Mouse (Mus musculus) heart, postnatal 0 days (tissue): Measurements from ENCODE around the gene Chst5. TPM values are rescaled to one million over a fixed set of nuclear protein-coding genes. Genes with fewer than 3 reads are reported as not detected.
A peak's percentile ranks its signal among the peaks of the same experiment; 100 is the strongest.

ENCODE experiments used
- ATAC-seq: fragments of 200-750 bp; cut with Nextera tagmentation; 2 replicates; pipeline ENCODE4 v1.8.0; 2017; ENCODE audit warnings: low read depth, moderate number of reproducible peaks, moderate library complexity; ENCODE audit not compliant: insufficient read depth
- DNase-seq: peaks from one replicate; pipeline ENCODE4 v3.0.0-alpha.2; 2016; ENCODE audit warnings: low spot score
- H3K27ac ChIP-seq: fragments of 300-500 bp; sonication (generic); 2 replicates; pipeline ENCODE4 v1.5.1; 2014; ENCODE audit warnings: low read depth, mild to moderate bottlenecking
- H3K27me3 ChIP-seq: fragments of 300-500 bp; sonication (generic); 2 replicates; pipeline ENCODE4 v1.6.1; 2014; ENCODE audit warnings: low read length, mixed read lengths; ENCODE audit not compliant: control insufficient read depth, insufficient read depth
- H3K36me3 ChIP-seq: fragments of 300-500 bp; sonication (generic); replicated peaks from 2 replicates; pipeline ENCODE4 v1.6.1; 2014; ENCODE audit warnings: low read length, mixed read lengths; ENCODE audit not compliant: control insufficient read depth, insufficient read depth
- H3K4me1 ChIP-seq: fragments of 300-500 bp; sonication (generic); 2 replicates; pipeline ENCODE4 v1.6.1; 2014; ENCODE audit warnings: antibody characterized with exemption; ENCODE audit not compliant: control insufficient read depth, insufficient read depth
- H3K4me2 ChIP-seq: fragments of 300-500 bp; sonication (generic); 2 replicates; pipeline ENCODE4 v1.6.1; 2014; ENCODE audit warnings: low read depth, mild to moderate bottlenecking, low read length, moderate library complexity
- H3K4me3 ChIP-seq: fragments of 300-500 bp; sonication (generic); 2 replicates; pipeline ENCODE4 v1.5.1; 2014; ENCODE audit warnings: low read depth, low read length
- H3K9ac ChIP-seq: fragments of 300-500 bp; sonication (generic); replicated peaks from 2 replicates; pipeline ENCODE4 v1.6.1; 2014; ENCODE audit warnings: low read depth, low read length, mixed read lengths
- H3K9me3 ChIP-seq: fragments of 300-500 bp; sonication (generic); replicated peaks from 2 replicates; pipeline ENCODE4 v1.6.1; 2016; ENCODE audit warnings: low read length; ENCODE audit not compliant: control insufficient read depth
- CTCF ChIP-seq: IDR thresholded peaks from 2 replicates; pipeline ENCODE4 v1.5.1; 2016; ENCODE audit warnings: antibody characterized with exemption, control low read depth, low read depth
- EP300 ChIP-seq: IDR thresholded peaks from 2 replicates; pipeline ENCODE4 v1.6.1; 2016; ENCODE audit warnings: antibody characterized with exemption, low read depth
- WGBS: fragments of 180-500 bp; shearing (Covaris S2); extraction: QIAGEN DNeasy Blood & Tissue Kit; methylation state at CpG from one replicate; pipeline ENCODE4 v1.1.7; 2014; 5-methylcytosine and 5-hydroxymethylcytosine counted together
- polyA plus RNA-seq: library from polyadenylated mRNA; unstranded; fragments of >200 nt; fragmentation: Nextera tagmentation; extraction: Ambion mirVana; gene quantifications from 2 replicates; pipeline ENCODE4 v1.2.1, GENCODE M21; 2015
- total RNA-seq: library from RNA; depleted of rRNA; stranded (reverse); fragments of >200 nt; gene quantifications from 2 replicates; pipeline ENCODE4 v1.2.3, GENCODE M21; 2014; ENCODE audit warnings: low replicate concordance

Chst5 gene
- total and polyA plus RNA-seq, 2 experiments from 2014 or later = not detected

DNA sequence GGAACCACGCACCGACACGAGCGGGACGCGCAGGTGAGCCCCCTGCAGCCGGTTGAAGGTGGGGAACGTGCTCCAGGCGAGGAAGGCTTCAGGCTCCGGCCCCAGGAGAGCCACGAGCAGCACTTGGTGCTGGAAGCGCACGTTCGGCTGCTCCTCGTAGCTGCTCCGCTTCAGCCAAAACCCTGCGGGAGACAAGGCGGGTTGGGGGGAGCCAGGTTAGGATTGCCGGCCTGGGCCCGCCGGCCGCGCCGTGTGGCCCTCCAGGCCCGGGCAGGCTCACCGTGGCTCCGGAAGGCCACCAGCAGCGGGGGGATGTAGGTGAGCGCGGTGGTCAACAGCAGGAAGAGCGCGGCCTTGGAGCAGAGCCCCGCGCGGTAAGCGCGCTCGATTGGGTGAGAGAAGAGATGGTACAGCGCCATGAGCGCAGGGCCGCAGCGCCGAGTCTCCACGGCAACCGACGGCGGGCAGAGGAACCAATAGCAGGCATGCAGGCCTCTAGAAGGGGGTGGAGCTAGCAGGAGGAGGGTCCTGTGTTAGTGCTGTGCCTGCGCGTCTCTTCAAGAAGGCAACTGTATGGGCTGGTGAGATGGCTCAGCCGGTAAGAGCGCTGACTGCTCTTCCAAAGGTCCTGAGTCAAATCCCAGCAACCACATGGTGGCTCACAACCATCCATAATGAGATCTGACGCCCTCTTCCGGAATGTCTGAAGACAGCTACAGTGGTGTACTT lies 23.3 kb upstream of the Chst5 start, which contains the start of gene Tmem231:
TSS of gene Tmem231 (minus strand) at position 534 of the 729 bp plus-strand sequence.
- Histone ChIP-seq H3K4me3 (peak within 1 kb of the TSS; percentile 53), H3K4me2 (peak within 1 kb of the TSS; percentile 75), H3K9ac (peak within 1 kb of the TSS; percentile 31; the same call in 1 of the 2 replicates), H3K27ac (no peak within 1 kb of the TSS), H3K36me3 (no peaks in the 10 kb centered on the region), H3K4me1 (no peaks in the 10 kb centered on the region), H3K9me3 (no peaks in the 10 kb centered on the region), H3K27me3 (no peaks in the 10 kb centered on the region)
- TF ChIP-seq EP300 (no peak), CTCF (no peak)
- ATAC-seq (peak; percentile 99), DNase-seq (peak; percentile 84)
- WGBS = under 1% methylated on average over 51 of the region's 53 CpGs

DNA sequence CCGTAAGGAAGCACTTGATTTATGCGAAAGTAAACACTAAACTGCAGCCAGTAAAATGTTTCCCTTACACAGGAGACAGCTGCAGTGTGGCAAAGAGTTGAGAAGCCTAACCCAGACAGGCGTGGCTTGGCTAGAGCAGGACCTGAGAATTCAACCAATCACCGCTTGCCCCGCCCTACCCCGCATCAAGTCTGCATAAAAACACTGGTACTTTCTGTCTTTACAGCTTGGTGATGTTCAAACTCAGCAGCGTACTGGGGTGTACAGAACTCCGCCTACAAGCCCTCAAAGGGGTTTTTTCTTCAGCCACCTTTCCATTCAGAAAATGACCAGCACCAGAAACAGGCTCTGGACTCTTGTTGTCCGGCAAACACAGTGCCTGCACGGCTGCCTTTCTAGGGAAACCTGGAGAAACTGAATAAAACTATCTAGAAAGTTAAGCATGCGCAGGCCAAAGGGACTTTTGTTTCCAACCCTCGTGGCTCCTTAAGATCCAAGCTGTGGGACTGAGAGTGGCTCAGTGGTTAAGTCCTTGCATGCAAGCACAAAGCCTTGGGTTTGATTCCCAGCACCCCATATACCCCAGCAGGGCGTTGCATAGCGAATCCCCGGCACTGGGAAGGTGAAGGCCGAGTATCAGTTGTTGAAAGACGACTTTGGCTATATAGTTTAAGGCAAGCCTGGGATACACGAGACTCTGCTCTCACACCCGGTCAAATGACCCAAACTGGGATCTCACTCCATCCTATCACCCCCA lies 22.5 kb upstream of the Chst5 start:
- H3K36me3 ChIP-seq = no peaks in the 10 kb centered on the region
- no peaks in the 10 kb centered on the region for H3K9me3 ChIP-seq
- ATAC-seq (no peak), DNase-seq (peak; percentile 27)
- no peak overlapping the region for H3K27ac ChIP-seq
- peak overlapping the region; percentile 31; the same call in 1 of the 2 replicates for H3K9ac ChIP-seq
- H3K4me1 ChIP-seq = no peaks in the 10 kb centered on the region
- no peaks in the 10 kb centered on the region for H3K27me3 ChIP-seq
- peak overlapping the region; percentile 75 for H3K4me2 ChIP-seq
- 40% methylated on average over 19 of the region's 19 CpGs for WGBS
- peak overlapping the region; percentile 53 for H3K4me3 ChIP-seq
- TF ChIP-seq CTCF = no peak
- TF ChIP-seq EP300 = no peak

DNA sequence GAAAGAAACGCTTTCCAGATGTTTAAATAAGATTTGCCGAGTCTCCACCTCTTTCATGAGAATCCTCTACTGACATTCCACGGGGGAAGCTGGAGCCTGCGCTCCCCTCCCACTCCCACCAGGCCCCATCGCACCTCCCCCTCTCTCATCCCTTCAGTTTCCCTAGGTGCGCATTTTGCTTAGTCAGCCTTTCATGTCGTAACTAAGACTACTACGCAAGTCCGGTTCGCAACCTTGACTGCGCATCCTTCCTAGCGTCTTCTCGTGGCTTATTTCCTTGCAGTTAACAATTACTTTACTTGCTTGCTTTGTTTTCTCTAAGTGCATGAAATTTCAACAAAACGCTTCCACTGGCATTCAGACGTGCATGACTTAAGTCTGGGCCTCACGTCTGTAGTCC lies 21.5 kb upstream of the Chst5 start:
- TF ChIP-seq CTCF (no peak), EP300 (no peak)
- no peaks in the 10 kb centered on the region for H3K9me3 ChIP-seq
- no peak for DNase-seq
- H3K27me3 ChIP-seq = no peaks in the 10 kb centered on the region
- no peaks in the 10 kb centered on the region for H3K4me1 ChIP-seq
- ATAC-seq = no peak
- no peak overlapping the region for H3K4me3 ChIP-seq
- H3K4me2 ChIP-seq = no peak overlapping the region
- no peak overlapping the region for H3K9ac ChIP-seq
- 86% methylated on average over 16 of the region's 16 CpGs for WGBS
- no peak overlapping the region for H3K27ac ChIP-seq
- H3K36me3 ChIP-seq = no peaks in the 10 kb centered on the region

DNA sequence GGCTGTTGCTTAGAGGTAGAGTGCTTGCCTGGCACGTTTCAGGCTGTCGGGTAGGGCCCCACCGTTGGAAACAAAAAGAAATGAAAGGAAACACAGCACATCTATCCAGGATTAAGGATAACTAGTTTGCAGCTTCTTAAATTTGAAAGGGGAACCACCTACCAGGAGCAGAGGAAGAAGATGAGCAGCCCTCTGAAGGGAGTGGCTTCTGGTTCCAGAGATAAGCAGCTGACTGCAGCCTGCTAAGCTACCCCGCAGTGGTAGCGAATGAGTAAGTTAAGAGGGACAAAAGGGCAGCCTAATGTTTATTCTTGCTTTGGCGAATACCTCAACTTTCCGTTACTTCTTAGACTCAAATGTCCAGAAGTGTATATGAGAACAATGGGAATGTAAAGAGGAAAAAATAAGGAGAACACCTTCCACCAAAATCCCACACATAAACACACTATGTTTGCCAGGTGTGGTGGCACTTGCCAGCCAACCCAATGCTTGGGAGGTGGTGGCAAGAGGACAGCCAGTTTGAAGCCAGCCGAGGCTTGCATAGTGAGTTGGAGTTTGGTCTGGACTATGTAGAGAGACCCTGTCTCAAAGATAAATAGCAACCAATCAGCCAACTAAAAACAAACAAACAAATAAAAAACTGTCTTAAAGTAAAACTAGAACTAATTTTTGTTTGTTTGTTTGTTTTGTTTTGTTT lies 19.5 kb upstream of the Chst5 start:
- H3K27me3 ChIP-seq = no peaks in the 10 kb centered on the region
- no peak overlapping the region for H3K27ac ChIP-seq
- TF ChIP-seq EP300 (no peak), CTCF (no peak)
- H3K4me1 ChIP-seq = no peaks in the 10 kb centered on the region
- no peaks in the 10 kb centered on the region for H3K36me3 ChIP-seq
- no peak overlapping the region for H3K4me3 ChIP-seq
- 45% methylated on average over 8 of the region's 8 CpGs for WGBS
- H3K4me2 ChIP-seq = no peak overlapping the region
- H3K9me3 ChIP-seq = no peaks in the 10 kb centered on the region
- no peak overlapping the region for H3K9ac ChIP-seq
- DNase-seq (no peak), ATAC-seq (no peak)

DNA sequence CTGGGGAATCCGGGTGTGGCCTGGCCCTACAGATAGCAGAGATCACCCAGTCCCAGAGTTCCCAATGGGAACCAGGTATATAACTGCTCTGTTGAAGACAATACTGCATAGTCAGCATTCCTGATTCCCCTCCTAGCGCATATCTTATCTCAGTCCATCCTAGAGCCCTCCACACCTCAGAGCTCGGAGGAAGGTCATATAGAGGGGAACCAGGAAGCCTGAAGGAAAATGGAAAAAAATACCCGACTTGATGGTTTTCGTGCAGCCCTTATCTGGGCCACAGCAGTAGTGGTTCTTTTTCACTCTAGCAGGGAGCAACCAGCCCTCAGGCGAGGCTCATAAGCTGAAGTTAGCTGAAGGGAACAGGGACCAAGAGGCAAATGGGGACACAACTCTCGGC lies 14.7 kb upstream of the Chst5 start:
- ATAC-seq = no peak
- Histone ChIP-seq H3K4me3 (no peak overlapping the region), H3K27me3 (no peaks in the 10 kb centered on the region), H3K4me2 (no peak overlapping the region), H3K36me3 (no peaks in the 10 kb centered on the region), H3K9ac (no peak overlapping the region), H3K4me1 (no peaks in the 10 kb centered on the region), H3K27ac (no peak overlapping the region), H3K9me3 (no peaks in the 10 kb centered on the region)
- DNase-seq = no peak
- WGBS = 35% methylated on average over 7 of the region's 7 CpGs
- TF ChIP-seq EP300 (no peak), CTCF (no peak)
